Mouse (Mus musculus) left cerebral cortex, postnatal 25 days (tissue): Measurements from ENCODE around the gene Srd5a2. TPM values are rescaled to one million over a fixed set of nuclear protein-coding genes. Genes with fewer than 3 reads are reported as not detected.
"Not testable (repeated sequence)": the region's sequence is repeated elsewhere in the genome, so short reads cannot be mapped to it uniquely, and the experiment has no call there.

ENCODE experiments used
- DNase-seq, 2 experiments: peaks; one replicate each; pipeline ENCODE4 v3.0.0; 2022; ENCODE audit warnings: low spot score in 2 of 2, mixed read lengths in 1 of 2
- intact Hi-C: fragments of 180-260 bp; cut with DNase I; formaldehyde crosslinking; loops from one replicate; pipeline ENCODE4 v1.15.1; 2025
- total RNA-seq, 2 experiments: library from RNA; stranded (reverse); gene quantifications; 2 replicates each; pipeline ENCODE4 v1.2.3; 2021

The Srd5a2 gene
- total RNA-seq, result not detected

- intact Hi-C loops, result no loop called here
- DNase-seq, result no peak
These were observed at the start of gene Srd5a2 for GRCm38 (mm10) chr17:74047210-74048082. Srd5a2 (minus strand) TSS chr17:74047916.

- intact Hi-C loops, result no loop called here
- DNase-seq, result no peak
These were observed 41.4 kb upstream of the Srd5a2 start for GRCm38 (mm10) chr17:74088886-74089678.

GRCm38 (mm10) chr17:74088016-74088415, 40.3 kb upstream of the Srd5a2 start:
- DNase-seq, result no peak
- intact Hi-C loops, result no loop called here

GRCm38 (mm10) chr17:74083370-74083769, 35.7 kb upstream of the Srd5a2 start:
- intact Hi-C loops, result no loop called here
- DNase-seq, result peak in 1 of 2 experiments; percentile 20

DNA sequence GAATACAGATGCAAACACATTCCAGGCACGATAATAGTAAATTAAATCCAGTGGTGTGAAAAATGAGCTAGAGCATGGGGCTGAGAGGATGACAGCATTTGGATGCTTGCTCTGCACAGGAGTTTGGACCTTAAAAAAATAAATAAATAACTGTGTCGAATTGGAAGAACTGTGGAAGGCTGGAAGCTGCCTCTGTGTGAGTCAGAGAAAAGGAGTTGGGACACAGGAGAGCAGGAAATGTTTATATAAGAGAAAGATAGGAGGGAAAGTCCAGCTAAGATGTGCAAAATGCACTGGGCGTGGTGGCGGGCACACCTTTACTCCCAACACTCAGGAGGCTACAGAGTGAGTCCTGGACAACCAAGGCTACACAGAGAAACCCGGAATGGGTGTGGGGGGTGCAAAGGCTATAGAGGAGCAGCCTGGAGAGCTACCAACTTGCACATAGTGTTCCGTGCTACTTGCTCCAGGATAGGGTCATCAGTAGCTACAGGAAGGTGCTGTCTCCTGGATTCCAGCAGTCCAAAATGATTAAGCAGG, 32.4 kb upstream of the Srd5a2 start:
- DNase-seq, result no peak
- intact Hi-C loops, result no loop called here

- no peak for DNase-seq
- intact Hi-C loops, result no loop called here
These were observed 31.2 kb upstream of the Srd5a2 start for GRCm38 (mm10) chr17:74078776-74079495.

DNA sequence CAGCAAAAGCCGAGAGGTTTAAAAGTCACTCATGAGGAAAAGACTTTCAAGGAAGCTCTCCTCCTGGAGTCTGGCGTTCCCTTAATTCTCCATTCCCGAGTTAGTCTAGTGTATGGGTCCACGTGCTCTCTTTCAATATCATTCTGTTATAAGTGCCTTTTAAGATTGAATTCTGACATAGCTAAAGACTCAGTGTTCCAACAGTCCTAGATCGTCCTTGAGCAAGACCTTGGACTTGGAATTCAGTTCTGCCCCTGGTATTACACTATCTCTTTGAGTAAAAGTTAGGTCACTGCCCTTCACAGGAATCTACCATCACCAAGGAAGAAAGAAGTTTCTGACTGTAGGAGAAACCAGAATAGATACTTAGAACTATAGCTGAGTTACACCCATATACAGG, 25.4 kb upstream of the Srd5a2 start:
- DNase-seq, intact Hi-C loops: not testable (repeated sequence)

- DNase-seq, intact Hi-C loops: not testable (repeated sequence)
These were observed 15.0 kb upstream of the Srd5a2 start for GRCm38 (mm10) chr17:74062763-74063162.

- intact Hi-C loops, result no loop called here
- DNase-seq, result no peak
These were observed 607 bp upstream of the Srd5a2 start for GRCm38 (mm10) chr17:74048229-74048816.

GRCm38 (mm10) chr17:74043754-74044153, 4.0 kb downstream of the Srd5a2 start:
- intact Hi-C loops, result no loop called here
- DNase-seq, result no peak

GRCm38 (mm10) chr17:74020526-74021203, 27.1 kb downstream of the Srd5a2 start:
- intact Hi-C loops, result loop anchor here (2.0 to 10.0 kb wide), 2 partner anchors 114 to 172 kb away; no protein-coding TSS in a partner anchor
- peak; percentile 81 to 84 for DNase-seq

DNA sequence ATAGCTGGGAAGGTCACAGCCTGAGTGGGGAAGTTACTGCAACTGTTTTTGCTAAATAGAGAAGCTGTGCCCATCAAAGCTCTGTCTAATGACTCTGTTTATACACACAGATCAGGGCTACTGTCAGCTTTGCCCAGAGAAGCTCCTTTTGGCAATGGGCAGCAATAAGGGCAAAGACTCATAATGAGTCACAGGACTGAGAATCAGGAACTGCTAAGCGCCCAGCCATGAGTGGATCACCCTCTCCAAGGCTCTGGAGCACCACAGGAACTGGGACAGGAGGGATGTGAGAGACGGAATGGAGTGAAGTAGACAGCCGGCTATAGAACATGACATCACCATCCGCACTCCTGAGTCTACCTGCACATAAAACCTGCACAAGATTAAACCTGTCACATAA, 29.4 kb downstream of the Srd5a2 start:
- no peak for DNase-seq
- intact Hi-C loops, result no loop called here

DNA sequence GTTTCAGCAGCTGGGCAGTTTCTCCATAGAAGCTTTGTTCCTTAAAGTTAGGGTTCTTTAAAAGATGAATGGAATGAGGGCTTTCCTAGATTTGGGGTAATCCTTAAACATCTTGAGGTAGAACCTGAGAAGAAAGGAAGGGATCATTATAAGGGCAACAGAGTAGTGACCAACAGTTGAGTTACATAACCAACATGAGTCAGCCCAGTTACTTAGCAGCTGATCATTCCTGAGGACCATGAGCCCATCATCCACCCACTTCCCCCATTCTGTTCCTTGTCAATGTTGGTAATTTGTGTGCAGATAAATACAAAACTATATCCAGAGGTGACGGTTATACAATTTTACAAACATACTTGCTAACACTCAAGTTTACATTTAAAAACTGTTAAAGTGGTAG, 30.1 kb downstream of the Srd5a2 start:
- DNase-seq, result no peak
- intact Hi-C loops, result no loop called here

GRCm38 (mm10) chr17:74015128-74015527, 32.6 kb downstream of the Srd5a2 start:
- DNase-seq, result no peak
- intact Hi-C loops, result no loop called here

- DNase-seq, result no peak
- intact Hi-C loops, result no loop called here
These were observed 39.0 kb downstream of the Srd5a2 start for GRCm38 (mm10) chr17:74008680-74009079.

DNA sequence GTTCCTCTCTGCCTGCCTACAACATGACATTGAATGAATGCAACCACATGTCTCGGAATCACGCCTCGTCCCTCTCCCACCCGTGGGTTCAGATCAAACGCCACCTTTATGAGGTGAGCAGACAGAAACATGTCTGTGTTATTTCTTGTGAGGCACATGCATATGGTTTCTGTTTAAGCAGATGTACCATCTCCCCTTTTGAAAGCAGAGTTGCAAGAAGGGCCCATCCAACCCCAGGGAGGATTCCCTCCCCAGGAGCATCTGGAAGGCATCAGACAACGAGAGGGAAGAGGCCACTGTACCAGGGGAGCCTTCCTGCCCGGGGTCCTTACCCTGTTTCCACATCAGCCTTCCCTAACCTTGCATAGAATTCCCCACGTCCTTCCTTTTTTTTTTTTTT, 40.7 kb downstream of the Srd5a2 start:
- DNase-seq, result no peak
- intact Hi-C loops, result no loop called here

DNA sequence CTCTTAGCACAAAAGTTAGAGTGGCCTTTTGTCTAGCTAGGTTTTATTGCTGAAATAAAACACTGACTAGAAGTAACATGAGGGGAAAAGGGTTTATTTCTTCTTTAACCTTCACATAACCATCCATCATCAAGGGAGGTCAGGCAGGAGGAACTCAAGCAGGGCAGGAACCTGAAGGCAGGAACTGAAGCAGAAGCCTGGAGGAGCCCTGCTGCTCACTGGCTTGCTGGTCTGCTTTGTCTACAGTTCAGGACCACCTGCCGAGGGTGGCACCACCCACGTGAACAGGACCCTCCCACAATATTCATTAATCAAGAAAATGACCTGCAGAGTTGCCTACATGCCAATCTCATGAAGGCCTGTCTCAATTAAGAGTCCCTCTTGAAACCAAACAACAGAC, 45.3 kb downstream of the Srd5a2 start:
- intact Hi-C loops, result no loop called here
- DNase-seq, result no peak

DNA sequence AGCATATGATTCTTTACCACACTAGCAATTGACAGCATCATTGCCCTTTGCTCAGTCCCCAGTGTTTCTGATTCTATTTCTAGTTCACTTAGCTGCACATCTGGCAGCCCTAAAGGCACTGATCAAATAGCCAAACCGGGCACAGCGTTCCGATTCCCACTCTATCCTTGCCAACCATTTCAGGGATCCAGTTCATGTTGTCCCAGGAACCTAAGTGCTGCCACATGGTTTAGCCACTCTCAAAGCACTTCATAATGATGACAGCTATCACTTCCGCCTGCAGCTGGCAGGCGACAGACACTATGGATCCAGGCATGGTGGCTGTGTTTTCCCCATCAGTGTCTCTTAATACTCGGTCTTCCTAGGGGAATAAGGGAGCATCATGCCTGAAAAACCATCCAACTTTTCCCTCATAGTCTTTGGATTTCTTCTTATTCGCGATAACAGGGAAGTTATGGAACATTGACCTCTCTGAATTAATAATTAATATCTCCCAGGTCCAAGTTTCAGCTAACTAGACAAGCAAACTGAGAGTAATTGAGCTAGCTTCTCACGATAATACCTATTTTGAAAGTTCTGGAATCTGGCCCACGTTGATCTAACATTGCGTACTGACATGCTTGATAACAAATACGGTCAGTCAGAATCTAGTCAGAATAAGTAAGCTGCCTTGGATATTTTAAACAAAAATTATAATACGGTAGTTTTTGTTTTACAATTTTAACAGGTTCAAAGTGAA, 51.6 kb downstream of the Srd5a2 start:
- DNase-seq, result no peak
- intact Hi-C loops, result loop anchor here (10.0 kb wide), 1 partner anchor 361 kb away; no protein-coding TSS in a partner anchor
